Mouse (Mus musculus) liver, embryonic 11.5 days (tissue): ENCODE results near the gene Psma5. TPM values are rescaled to one million over a fixed set of nuclear protein-coding genes. Genes with fewer than 3 reads are reported as not detected.
A peak's percentile ranks its signal among the peaks of the same experiment; 100 is the strongest.

Experiments used
- ATAC-seq: fragments of 200-750 bp; cut with Nextera tagmentation; replicated peaks from 2 replicates; pipeline ENCODE4 v1.8.0; 2017; ENCODE audit warnings: moderate number of reproducible peaks, mild to moderate bottlenecking, moderate TSS enrichment, moderate library complexity; ENCODE audit not compliant: low FRiP score
- DNase-seq: peaks from one replicate; pipeline ENCODE4 v3.0.0-alpha.2; 2017; ENCODE audit warnings: low spot score
- H3K27ac ChIP-seq: fragments of 300-500 bp; sonication (generic); 2 replicates; pipeline ENCODE4 v1.5.1; 2014; ENCODE audit warnings: mild to moderate bottlenecking, low read depth, low read length, control low read depth
- H3K27me3 ChIP-seq: fragments of 300-500 bp; sonication (generic); replicated peaks from 2 replicates; pipeline ENCODE4 v1.6.1; 2014; ENCODE audit warnings: low read length, mixed read lengths; ENCODE audit not compliant: control insufficient read depth, insufficient read depth
- H3K36me3 ChIP-seq: fragments of 300-500 bp; sonication (generic); 2 replicates; pipeline ENCODE4 v1.6.1; 2014; ENCODE audit warnings: mild to moderate bottlenecking, low read length, moderate library complexity, mixed read lengths; ENCODE audit not compliant: control insufficient read depth, insufficient read depth
- H3K4me1 ChIP-seq: fragments of 300-500 bp; sonication (generic); replicated peaks from 2 replicates; pipeline ENCODE4 v1.6.1; 2014; ENCODE audit warnings: low read length, mixed read lengths; ENCODE audit not compliant: control insufficient read depth, insufficient read depth
- H3K4me2 ChIP-seq: fragments of 300-500 bp; sonication (generic); 2 replicates; pipeline ENCODE4 v1.6.1; 2014; ENCODE audit warnings: mild to moderate bottlenecking, control low read depth, moderate library complexity
- H3K4me3 ChIP-seq: fragments of 300-500 bp; sonication (generic); 2 replicates; pipeline ENCODE4 v1.5.1; 2014; ENCODE audit warnings: low read depth, low read length, control low read depth
- H3K9ac ChIP-seq: fragments of 300-500 bp; sonication (generic); 2 replicates; pipeline ENCODE4 v1.6.1; 2014; ENCODE audit warnings: low read depth, low read length, control low read depth
- H3K9me3 ChIP-seq: fragments of 300-500 bp; sonication (generic); 2 replicates; pipeline ENCODE4 v1.6.1; 2016; ENCODE audit warnings: low read length, inconsistent platforms, mixed read lengths; ENCODE audit not compliant: control insufficient read depth
- WGBS: fragments of 180-500 bp; shearing (Covaris S2); extraction: QIAGEN DNeasy Blood & Tissue Kit; methylation state at CpG from one replicate; pipeline ENCODE4 v1.1.7; 2014; 5-methylcytosine and 5-hydroxymethylcytosine counted together
- polyA plus RNA-seq: library from polyadenylated mRNA; unstranded; fragments of >200 nt; fragmentation: Nextera tagmentation; extraction: Ambion mirVana; gene quantifications from 2 replicates; pipeline ENCODE4 v1.2.1, GENCODE M21; 2014

Psma5 gene
- 335 and 351 TPM in 2 replicates for polyA plus RNA-seq

DNA sequence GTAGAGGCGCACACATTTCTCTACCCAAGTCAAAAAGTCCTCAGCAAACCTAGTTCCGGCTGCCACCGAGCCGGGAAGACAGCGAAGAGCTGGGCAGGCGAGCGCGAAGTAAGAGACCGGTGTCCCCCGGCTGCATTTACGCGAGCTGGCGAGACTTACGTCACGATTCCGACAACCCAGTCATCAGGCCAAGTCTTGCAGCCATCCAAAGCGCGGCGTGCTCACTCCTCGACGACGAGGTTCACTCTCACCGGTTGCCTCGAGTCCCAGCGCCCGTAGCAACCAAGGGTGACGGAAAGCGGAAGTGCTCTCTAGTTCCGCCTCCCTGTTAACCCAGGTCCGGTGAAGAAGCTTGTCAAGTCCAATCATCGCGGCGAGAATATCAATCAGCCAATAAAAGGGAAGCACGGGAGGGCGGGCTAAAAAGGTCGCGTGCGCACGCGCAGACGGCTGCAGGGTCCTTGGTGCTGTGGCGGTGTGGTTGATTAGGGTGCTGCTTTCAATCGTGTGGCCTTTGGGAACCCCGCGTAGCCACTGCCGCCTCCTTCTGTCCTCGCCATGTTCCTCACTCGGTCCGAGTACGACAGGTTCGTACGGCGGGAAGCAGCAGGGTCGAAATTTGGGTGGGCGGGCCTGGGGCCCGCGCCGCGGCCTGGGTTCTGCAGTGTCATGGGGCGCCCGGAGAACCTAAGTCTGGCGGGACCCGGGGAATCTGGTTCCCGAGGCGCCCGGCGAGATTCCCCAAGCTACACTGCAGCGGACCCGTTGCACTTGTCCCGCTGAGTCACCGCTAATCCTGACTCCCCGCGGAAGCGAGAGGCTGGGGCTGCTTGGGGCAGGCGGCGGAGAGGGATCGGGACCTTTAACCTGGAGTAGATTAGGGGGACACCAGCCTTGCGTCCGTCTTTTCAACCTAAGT is at the start of gene Psma5:
TSS of gene Psma5 (plus strand) at position 208 of the 919 bp plus-strand sequence.
- H3K9me3 ChIP-seq: no peaks in the 10 kb centered on the region
- peak within 1 kb of the TSS; percentile 85 for H3K9ac ChIP-seq
- peak within 1 kb of the TSS; percentile 82 for H3K4me2 ChIP-seq
- H3K36me3 ChIP-seq: peaks cover 2% of the 10 kb centered on the region; the same call in 1 of the 2 replicates
- peaks cover 12% of the 10 kb centered on the region for H3K4me1 ChIP-seq
- peak; percentile 89 for DNase-seq
- no peaks in the 10 kb centered on the region for H3K27me3 ChIP-seq
- H3K4me3 ChIP-seq: peak within 1 kb of the TSS; percentile 97
- WGBS: under 1% methylated on average over 78 of the region's 79 CpGs
- peak within 1 kb of the TSS; percentile 85 for H3K27ac ChIP-seq
- peak; percentile 98 for ATAC-seq

DNA sequence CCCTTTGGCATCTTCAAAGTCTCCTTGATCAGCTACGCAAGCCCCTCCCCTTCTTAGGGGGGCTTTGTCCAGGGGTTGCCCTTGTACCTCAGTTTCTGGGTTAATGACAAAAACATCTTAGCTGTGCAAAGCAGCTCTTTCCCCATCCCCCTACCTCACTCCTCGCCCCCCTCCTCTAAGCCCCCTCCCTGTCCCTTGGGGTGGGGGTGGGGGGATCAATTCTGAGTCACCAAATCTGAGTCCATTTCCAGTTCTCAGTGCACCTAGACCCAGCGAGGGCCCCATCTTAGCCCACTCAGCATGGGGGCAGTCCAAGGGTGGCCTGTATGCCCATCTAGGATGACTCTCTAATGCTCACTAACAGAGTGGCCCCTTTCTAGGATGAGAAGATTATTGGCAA is 47.7 kb upstream of the Psma5 start:
- Histone ChIP-seq H3K9me3 (no peaks in the 10 kb centered on the region), H3K9ac (peak overlapping the region; percentile 75), H3K4me3 (peak overlapping the region; percentile 63), H3K27ac (no peak overlapping the region), H3K36me3 (peaks cover 19% of the 10 kb centered on the region), H3K4me2 (peak overlapping the region; percentile 89), H3K27me3 (peaks cover 4% of the 10 kb centered on the region; the same call in 1 of the 2 replicates), H3K4me1 (peaks cover 16% of the 10 kb centered on the region)
- 85% methylated on average over 3 of the region's 3 CpGs for whole genome bisulfite sequencing
- no peak for ATAC-seq
- DNase-seq: no peak

DNA sequence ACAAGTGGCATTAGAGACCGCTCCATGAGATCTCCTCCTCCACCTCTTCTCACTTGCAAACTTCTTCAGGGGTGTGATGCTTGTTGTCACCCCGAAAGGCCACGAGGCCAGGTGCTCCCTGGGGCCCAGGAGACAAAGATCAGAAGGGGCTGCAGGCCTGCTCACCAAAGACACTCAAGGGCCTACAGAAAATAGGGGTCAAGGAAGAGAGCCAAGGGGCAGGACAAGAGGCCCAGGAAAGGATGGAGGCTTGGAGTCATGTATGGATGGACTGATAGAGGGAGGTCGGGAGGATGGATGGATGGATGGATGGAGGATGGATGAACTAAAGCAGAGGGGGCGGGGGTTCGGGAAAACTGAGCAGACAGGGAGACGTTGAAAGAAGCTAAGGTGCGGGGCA is 47.2 kb upstream of the Psma5 start:
- H3K36me3 ChIP-seq: peaks cover 18% of the 10 kb centered on the region
- no peak overlapping the region for H3K27ac ChIP-seq
- H3K9me3 ChIP-seq: no peaks in the 10 kb centered on the region
- H3K4me1 ChIP-seq: peaks cover 16% of the 10 kb centered on the region
- DNase-seq (no peak), ATAC-seq (no peak)
- H3K4me2 ChIP-seq: peak overlapping the region; percentile 89
- 15% methylated on average over 8 of the region's 8 CpGs for WGBS
- H3K9ac ChIP-seq: peak overlapping the region; percentile 75
- H3K27me3 ChIP-seq: peaks cover 4% of the 10 kb centered on the region; the same call in 1 of the 2 replicates
- peak overlapping the region; percentile 63 for H3K4me3 ChIP-seq

DNA sequence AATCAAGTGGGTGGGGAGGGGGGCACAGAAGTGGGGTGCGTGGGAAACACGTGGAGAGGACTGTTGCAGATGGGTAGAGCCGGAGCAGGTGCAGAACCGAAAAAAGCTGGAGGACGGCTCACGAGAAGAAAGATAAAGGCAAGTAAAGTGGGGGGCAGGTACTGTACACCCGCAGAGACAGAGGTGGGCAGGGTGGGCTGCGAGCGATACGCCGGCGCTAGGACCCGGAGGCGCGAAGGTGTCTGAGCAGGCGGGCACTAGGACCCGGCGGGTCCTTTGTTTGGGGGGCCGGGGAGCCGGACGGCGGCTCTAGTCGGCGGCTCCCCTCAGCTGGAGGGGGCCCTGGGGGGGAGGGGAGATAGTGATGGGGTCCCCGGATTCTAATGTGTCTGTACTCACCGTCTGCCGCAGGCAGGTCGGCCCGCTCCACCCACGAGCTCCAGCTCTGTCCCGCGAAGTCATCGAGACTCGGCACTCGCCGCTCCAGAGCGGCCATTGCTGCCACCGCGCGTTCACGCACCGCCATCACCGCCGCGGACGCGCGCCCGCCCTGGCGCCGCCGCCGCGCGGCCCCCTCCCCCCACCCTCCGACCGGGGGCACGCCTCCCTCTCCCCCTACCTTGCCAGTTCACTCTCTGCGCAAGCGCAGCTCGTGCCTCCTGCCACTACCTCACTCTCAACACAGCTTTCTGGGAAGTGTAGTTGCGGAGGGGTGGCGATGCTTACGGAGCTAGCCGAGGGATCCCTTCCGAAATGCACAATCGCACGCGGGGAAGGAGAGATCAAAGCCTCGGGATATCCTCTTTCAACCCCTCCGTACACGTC is 46.6 kb upstream of the Psma5 start:
- peaks cover 4% of the 10 kb centered on the region; the same call in 1 of the 2 replicates for H3K27me3 ChIP-seq
- ATAC-seq (peak; percentile 94), DNase-seq (peak; percentile 95)
- peak overlapping the region; percentile 76 for H3K27ac ChIP-seq
- H3K4me2 ChIP-seq: peak overlapping the region; percentile 89
- peaks cover 16% of the 10 kb centered on the region for H3K4me1 ChIP-seq
- peaks cover 13% of the 10 kb centered on the region for H3K36me3 ChIP-seq
- H3K9ac ChIP-seq: peak overlapping the region; percentile 75
- under 1% methylated on average over 71 of the region's 72 CpGs for WGBS
- H3K9me3 ChIP-seq: no peaks in the 10 kb centered on the region
- peak overlapping the region; percentile 63 for H3K4me3 ChIP-seq

DNA sequence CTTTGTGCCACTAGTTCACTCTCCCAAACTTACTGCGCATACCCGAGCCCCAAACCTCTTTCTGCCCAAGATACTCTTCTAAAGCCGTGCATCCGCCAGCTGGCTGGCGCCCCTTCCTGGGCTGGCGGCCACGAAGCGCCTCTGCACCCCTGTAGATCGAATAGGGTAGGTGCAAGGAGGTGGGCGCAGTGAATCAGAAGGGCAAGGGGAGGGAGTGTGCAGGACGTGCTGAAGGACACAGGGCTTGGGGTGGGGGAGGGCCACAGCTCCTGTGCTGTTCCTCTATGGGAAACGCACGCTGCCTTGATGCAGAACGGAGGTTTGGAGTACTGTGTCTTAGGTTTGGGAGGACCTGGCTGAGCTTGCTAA is 46.0 kb upstream of the Psma5 start, which contains the start of gene Atxn7l2:
TSS of gene Atxn7l2 (minus strand) at position 164 of the 369 bp plus-strand sequence.
- peak within 1 kb of the TSS; percentile 63 for H3K4me3 ChIP-seq
- H3K9ac ChIP-seq: peak within 1 kb of the TSS; percentile 75
- DNase-seq: no peak
- peak within 1 kb of the TSS; percentile 76 for H3K27ac ChIP-seq
- H3K9me3 ChIP-seq: no peaks in the 10 kb centered on the region
- peak; percentile 72 for ATAC-seq
- H3K36me3 ChIP-seq: peaks cover 8% of the 10 kb centered on the region
- peaks cover 4% of the 10 kb centered on the region; the same call in 1 of the 2 replicates for H3K27me3 ChIP-seq
- peaks cover 16% of the 10 kb centered on the region for H3K4me1 ChIP-seq
- WGBS: under 1% methylated on average over 14 of the region's 14 CpGs
- peak within 1 kb of the TSS; percentile 89 for H3K4me2 ChIP-seq

DNA sequence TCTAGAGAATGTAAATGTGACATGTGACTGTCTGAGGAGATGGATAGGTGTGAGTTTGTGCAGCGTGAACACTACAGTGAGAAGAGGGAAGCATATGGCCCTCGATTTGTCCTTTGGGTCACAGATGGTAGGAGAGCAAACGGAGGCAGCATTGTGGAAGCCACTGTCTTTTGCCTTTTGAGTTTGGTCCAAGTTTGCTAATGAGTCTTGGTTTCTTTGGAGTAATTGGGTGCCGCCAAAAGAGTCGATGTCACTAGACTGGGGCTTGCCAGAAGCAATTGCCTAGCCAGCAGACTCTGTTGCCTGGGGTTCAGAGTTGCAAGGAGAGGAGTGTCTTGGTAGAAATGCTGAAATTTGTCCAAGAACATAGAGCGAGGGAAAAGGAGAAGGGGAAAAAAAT is 44.9 kb upstream of the Psma5 start:
- no peak overlapping the region for H3K27ac ChIP-seq
- H3K36me3 ChIP-seq: no peaks in the 10 kb centered on the region; the same call in 1 of the 2 replicates
- DNase-seq (no peak), ATAC-seq (no peak)
- H3K4me2 ChIP-seq: no peak overlapping the region
- H3K9ac ChIP-seq: no peak overlapping the region
- peaks cover 16% of the 10 kb centered on the region for H3K4me1 ChIP-seq
- peaks cover 8% of the 10 kb centered on the region; the same call in 1 of the 2 replicates for H3K27me3 ChIP-seq
- no peaks in the 10 kb centered on the region for H3K9me3 ChIP-seq
- no peak overlapping the region for H3K4me3 ChIP-seq
- WGBS: 87% methylated on average over 6 of the region's 6 CpGs

DNA sequence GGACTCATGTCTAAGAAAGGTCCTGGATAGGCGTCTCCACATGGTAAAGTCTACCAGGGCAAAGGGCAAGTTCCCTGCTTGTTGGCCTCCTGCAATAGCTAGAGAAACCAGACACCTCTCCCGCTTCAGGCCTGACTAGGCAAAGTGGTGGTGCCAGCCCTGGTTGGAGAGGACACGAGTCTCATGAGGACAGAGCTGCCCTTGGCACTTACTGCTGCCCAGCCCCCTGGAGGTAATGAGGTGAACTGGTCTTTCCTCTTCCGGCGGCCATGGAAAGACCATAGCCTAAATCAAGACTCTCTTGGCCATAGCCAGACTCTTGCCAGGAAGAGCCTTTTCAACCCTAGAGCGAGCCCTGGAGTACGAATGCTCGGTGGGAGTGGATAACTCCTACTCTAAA is 44.3 kb upstream of the Psma5 start:
- ATAC-seq (no peak), DNase-seq (no peak)
- Histone ChIP-seq H3K36me3 (no peaks in the 10 kb centered on the region), H3K4me1 (peaks cover 16% of the 10 kb centered on the region), H3K9ac (no peak overlapping the region), H3K27me3 (peaks cover 8% of the 10 kb centered on the region; the same call in 1 of the 2 replicates), H3K27ac (no peak overlapping the region), H3K4me2 (no peak overlapping the region), H3K4me3 (no peak overlapping the region), H3K9me3 (no peaks in the 10 kb centered on the region)
- 80% methylated on average over 8 of the region's 8 CpGs for WGBS

DNA sequence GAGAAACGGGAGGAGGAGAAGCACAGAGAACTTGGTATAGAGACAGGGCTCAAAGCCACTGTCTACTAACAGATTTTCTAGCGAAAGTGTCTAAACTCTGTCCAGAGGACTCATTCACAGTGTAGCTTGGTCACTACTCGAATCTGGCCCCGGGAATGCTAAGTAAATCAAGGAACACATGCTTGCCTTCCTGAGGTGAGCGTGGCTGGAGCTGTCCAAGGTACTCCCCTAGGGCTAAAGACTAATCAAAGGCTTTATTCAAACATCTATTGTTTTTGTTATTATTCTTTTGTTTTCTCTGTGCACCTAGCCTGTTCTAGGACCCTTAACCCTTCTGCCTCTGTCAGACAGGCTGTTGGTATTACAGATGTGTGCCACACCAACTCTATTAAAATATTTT is 42.0 kb upstream of the Psma5 start:
- H3K27ac ChIP-seq: no peak overlapping the region
- H3K9ac ChIP-seq: no peak overlapping the region
- H3K4me2 ChIP-seq: no peak overlapping the region
- ATAC-seq: no peak
- 0 out of 2 replicates have a peak, but pooled peaks cover 3% of the 10 kb centered on the region for H3K4me1 ChIP-seq
- no peaks in the 10 kb centered on the region for H3K36me3 ChIP-seq
- peaks cover 13% of the 10 kb centered on the region; the same call in 1 of the 2 replicates for H3K27me3 ChIP-seq
- WGBS: 14% methylated on average over 5 of the region's 5 CpGs
- no peak for DNase-seq
- no peak overlapping the region for H3K4me3 ChIP-seq
- H3K9me3 ChIP-seq: no peaks in the 10 kb centered on the region
